Mouse (Mus musculus): ENCODE results near the gene Olfr365.

Olfr365 gene

GRCm38 (mm10) chr2:37187898-37188297, at the start of gene Olfr365:
Olfr365 (plus strand) TSS chr2:37188198.
- DNase-seq (ENCODE audit: low spot score in 2 of 2): no peak

GRCm38 (mm10) chr2:37139022-37139421, 49.0 kb upstream of the Olfr365 start, which contains the start of gene Olfr364-ps1:
Olfr364-ps1 (plus strand) TSS chr2:37139322.
- no peak for DNase-seq (ENCODE audit: low spot score in 2 of 2)

- DNase-seq (ENCODE audit: low spot score in 2 of 2): no peak
Measured at GRCm38 (mm10) chr2:37211274-37211673, 23.3 kb downstream of the Olfr365 start, which contains the start of gene Olfr366. Olfr366 (plus strand) TSS chr2:37211574.
